Mouse (Mus musculus) left cerebral cortex, postnatal 4 days (tissue): ENCODE data around the gene Xrn1. TPM values are rescaled to one million over a fixed set of nuclear protein-coding genes. Genes with fewer than 3 reads are reported as not detected.
"Not testable (repeated sequence)": the region's sequence is repeated elsewhere in the genome, so short reads cannot be mapped to it uniquely, and the experiment has no call there.

Experiments
- DNase-seq: peaks from one replicate; pipeline ENCODE4 v3.0.0-alpha.2; 2022
- intact Hi-C: fragments of 180-260 bp; cut with DNase I; formaldehyde crosslinking; loops from one replicate; pipeline ENCODE4 v1.15.1; 2025
- total RNA-seq, 2 experiments: library from RNA; stranded (reverse); gene quantifications; 2 replicates each; pipeline ENCODE4 v1.2.3; 2021

Xrn1 gene
- 10 to 100 TPM; 34.1 to 37.5 TPM for total RNA-seq

DNA sequence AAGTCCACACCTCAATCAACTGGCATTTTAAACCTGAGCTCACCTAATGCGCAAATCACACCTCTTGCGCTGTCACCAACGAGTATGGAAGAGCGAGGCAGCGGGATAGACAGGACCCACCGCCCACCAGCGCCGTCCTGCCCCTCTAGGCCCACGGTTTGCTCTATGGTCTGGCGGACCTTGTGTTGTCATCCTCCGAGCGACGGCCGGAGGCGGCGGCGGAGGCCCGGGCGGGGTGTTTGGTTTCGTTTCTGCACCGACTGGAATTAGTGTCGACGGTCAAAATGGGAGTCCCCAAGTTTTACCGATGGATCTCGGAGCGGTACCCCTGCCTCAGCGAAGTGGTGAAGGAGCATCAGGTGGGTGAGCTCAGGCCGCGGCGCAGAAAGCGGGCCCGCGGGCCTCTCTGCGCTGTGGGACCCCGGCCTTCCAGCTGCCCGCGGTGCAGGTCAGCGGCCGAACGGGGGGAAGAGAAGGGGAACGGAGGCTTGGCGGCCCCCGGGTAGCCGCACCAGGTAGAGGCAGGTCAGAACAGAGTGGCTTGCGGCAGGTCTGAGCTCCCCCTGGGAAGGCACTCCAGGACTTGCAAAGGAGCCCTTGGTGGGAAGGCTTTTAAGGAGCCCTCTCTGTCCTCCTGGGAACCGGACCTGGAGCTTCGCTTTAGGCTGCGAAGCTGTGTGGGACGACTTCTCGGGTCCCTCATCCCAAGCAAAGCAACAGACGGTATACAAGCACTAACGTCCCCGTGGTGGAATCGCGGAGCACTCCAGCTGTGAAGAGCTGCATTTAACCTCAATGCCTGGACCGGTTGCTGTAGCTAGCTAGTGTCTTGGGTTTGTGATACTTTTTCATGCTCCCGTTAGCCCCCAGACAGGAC lies at the start of gene Xrn1:
Gene Xrn1 (plus strand): TSS at position 176 of the 877 bp plus-strand sequence.
- intact Hi-C loops, result no loop called here
- DNase-seq, result peak; percentile 93

- intact Hi-C loops, result no loop called here
- no peak for DNase-seq
These were observed 21.7 kb upstream of the Xrn1 start for GRCm38 (mm10) chr9:95932855-95933254.

DNA sequence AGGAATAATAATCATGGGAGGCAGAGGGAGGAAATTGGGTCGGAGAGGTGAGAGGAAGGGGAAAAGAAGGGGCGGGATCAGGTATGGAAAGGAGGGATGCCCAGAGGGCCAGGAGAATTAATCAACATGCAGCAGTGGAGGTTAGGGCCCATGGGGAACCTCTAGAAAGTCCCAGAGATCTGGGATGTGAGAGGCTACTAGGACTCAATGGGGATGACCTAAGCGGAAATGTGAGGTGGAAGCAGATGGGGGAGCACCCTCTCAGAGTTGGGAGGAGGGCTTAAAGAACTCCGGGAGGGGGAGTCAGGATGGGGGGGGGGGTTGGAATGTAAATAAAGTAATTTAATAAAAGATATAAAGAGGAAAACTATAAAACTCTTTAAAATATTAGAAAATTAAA lies 902 bp upstream of the Xrn1 start:
- intact Hi-C loops, result no loop called here

DNA sequence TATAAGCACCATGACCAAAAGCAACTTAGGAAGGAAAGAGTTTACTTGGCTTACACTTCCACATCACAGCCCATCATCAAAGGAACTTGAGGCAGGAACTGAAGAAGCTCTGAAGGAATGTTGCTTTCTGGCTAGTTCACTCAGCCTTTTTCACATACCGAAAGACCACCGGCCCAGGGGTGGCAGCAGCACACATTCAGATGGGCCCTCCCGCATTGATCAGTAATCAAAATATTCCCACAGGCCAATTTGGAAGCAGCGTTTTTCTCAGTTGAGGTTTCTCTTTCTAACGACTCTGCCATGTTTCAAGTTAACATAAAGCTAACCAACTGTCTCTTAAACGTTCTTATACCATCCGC lies 355 bp upstream of the Xrn1 start:
- peak; percentile 37 for DNase-seq
- intact Hi-C loops, result no loop called here

More for the DNA sequence above, 902 bp upstream of the Xrn1 start:
- DNase-seq, result no peak

GRCm38 (mm10) chr9:95957611-95958010 lies 3.1 kb downstream of the Xrn1 start:
- no peak for DNase-seq
- intact Hi-C loops, result no loop called here

DNA sequence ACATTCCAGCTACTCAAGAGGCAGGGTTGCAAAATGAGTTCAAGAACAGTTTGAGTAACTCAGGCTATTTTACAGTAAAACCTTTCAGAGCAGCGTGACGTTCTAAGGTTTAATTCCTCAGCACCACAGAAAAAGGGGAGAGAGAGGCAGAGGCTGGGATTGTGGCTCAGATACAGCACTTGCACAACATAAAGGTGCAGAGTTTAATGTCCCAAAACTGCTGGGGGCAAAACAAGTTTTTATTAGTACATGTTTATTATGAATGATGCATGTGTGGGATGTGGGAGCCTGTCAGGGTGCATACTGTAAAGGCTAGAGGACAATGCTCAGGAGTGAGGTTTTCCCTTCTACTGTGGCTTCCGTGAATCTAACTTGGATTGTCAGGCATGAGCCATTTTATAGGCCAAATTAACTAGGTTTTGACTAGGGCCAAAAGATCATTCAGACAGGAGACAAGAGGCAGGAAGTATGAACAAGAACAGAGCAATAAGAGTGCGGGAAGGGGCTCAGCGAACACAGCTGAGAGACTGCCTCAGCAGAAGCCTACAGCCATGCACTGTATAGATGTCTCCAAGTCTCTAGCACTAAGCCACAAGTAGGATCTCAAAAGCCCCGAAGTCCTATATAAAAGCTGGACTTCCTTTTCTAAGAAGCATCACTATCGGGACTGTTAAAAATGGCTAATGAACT lies 3.6 kb downstream of the Xrn1 start:
- DNase-seq, result no peak
- intact Hi-C loops, result no loop called here

GRCm38 (mm10) chr9:95958731-95959105 lies 4.2 kb downstream of the Xrn1 start:
- intact Hi-C loops, DNase-seq: not testable (repeated sequence)

GRCm38 (mm10) chr9:95959246-95959645 lies 4.7 kb downstream of the Xrn1 start:
- intact Hi-C loops, result no loop called here
- DNase-seq, result no peak

DNA sequence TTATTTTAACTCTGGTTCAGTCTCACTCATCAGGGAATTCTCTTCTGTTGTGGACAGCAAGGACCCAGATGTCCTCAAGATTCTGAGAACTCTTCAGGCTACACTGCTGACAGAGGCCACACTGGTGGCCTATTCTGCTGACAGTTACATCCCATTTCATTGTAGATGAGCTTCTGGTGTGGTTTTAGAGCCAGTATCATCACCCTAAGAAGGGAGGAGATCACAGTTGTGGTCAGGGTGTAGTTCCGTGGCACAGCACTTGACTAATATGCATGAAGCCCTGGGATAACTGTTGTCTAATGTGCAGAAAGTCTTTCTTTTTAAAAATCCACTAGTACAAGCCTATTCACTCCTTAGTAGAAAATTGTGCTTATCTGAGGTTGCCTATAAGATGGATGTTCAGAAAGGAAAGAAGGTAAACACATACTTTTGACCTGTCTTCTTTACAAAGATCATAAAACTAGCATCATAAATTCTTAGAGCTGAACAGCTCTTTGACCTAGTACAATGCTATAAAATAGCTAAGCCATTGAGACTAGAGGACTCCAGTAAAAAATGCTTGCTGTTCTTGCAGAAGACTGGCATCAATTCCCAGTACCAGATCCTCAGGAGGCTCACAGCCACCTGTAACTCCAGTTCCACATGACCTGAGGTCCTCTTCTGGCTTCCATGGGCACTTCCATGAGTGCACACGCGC lies 5.3 kb downstream of the Xrn1 start:
- intact Hi-C loops, result no loop called here
- DNase-seq, result no peak

- DNase-seq, result no peak
These were observed 6.5 kb downstream of the Xrn1 start for GRCm38 (mm10) chr9:95961058-95961457.

DNA sequence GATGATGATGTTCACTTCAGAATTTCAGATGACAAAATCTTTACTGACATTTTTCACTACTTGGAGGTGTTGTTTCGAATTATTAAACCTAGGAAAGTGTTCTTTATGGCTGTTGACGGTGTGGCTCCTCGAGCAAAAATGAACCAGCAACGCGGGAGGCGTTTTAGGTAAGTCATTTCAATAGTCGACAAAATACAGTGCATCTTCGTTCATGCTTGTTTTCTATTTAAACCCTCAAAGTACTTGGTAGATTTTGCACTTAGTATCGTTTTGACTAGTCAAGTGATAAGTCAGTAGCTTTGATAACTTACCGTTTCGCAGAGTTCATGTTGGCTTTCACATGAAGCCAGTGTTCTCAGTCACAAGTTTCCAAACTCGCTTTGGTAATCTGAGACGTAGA lies 9.5 kb downstream of the Xrn1 start:
- no peak for DNase-seq
- intact Hi-C loops, result no loop called here

More at GRCm38 (mm10) chr9:95961058-95961457, 6.5 kb downstream of the Xrn1 start:
- intact Hi-C loops, result no loop called here

- intact Hi-C loops, result loop anchor here (10.0 kb wide), 2 partner anchors 47 to 103 kb away; no protein-coding TSS in a partner anchor
These were observed 23.7 kb downstream of the Xrn1 start for GRCm38 (mm10) chr9:95978279-95978678.

GRCm38 (mm10) chr9:95979896-95980295 lies 25.3 kb downstream of the Xrn1 start:
- no peak for DNase-seq
- intact Hi-C loops, result loop anchor here (10.0 kb wide), 2 partner anchors 45 to 105 kb away; no protein-coding TSS in a partner anchor

More at GRCm38 (mm10) chr9:95978279-95978678, 23.7 kb downstream of the Xrn1 start:
- no peak for DNase-seq

DNA sequence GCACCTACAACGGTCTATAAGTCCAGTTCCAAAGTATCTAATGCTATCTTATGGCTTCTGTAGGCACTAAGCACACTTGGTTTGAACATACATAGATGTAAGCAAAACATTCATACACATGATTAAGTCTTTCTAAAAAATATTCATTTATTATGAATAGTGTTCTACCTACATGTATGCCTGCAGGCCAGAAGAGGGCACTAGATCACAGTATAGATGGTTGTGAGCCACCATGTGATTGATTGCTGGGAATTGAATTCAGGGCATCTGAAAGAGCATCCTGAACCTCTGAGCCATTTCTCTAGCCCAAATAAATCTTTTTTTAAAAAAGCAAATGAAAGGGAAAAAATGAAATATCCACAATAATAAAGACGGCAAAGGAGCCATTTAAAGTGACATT lies 37.7 kb downstream of the Xrn1 start:
- intact Hi-C loops, result no loop called here
- no peak for DNase-seq

DNA sequence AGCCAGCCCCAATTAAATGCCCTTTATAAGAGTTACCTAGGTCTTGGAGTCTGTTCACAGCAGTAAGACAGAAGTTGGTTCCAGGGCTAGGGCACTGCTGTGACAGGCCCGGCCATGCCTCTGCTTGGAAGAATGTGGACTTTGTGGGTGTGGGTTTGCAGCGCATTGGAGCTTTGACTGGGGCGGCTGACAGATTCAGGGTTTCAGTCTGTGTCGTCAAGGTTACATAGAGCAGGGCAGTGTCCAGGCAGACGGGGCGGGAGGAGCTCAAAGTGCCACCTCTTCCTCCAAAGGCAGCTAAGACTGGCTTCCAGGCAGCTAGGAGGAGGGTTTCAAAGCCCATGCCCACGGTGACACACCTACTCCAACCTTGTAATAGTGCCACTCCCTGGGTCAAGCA lies 49.9 kb downstream of the Xrn1 start:
- intact Hi-C loops, result no loop called here

GRCm38 (mm10) chr9:96010664-96011063 lies 56.1 kb downstream of the Xrn1 start:
- no peak for DNase-seq
- intact Hi-C loops, result no loop called here

More for the DNA sequence above, 49.9 kb downstream of the Xrn1 start:
- DNase-seq, result no peak

GRCm38 (mm10) chr9:96023921-96024320 lies 69.4 kb downstream of the Xrn1 start:
- no peak for DNase-seq
- intact Hi-C loops, result loop anchor here (10.0 kb wide), 1 partner anchor 49 kb away; no protein-coding TSS in a partner anchor

GRCm38 (mm10) chr9:96027913-96028312 lies 73.4 kb downstream of the Xrn1 start:
- intact Hi-C loops, result loop anchor here (10.0 kb wide), 1 partner anchor 53 kb away; no protein-coding TSS in a partner anchor
- DNase-seq, result no peak

DNA sequence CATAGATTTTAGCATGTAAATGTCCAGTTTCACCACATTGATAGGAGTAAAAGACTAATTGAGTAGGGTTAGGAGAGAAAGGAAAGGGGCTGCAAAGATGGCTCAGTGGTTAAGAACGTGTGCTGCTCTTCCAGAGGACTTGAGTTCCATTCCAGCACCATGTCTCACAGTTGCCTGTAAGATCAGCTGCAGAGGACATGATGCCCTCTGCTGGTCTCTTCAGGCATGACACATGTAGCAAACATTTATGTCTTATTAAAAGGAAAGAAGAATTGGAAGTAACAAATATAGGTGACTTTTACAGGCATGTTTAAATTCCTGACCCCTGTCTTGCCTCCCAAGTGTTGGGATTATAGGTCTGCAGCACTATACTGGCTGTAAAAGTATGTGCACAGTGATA lies 74.3 kb downstream of the Xrn1 start:
- intact Hi-C loops, result loop anchor here (10.0 kb wide), 1 partner anchor 54 kb away; no protein-coding TSS in a partner anchor
- DNase-seq, result peak; percentile 5

DNA sequence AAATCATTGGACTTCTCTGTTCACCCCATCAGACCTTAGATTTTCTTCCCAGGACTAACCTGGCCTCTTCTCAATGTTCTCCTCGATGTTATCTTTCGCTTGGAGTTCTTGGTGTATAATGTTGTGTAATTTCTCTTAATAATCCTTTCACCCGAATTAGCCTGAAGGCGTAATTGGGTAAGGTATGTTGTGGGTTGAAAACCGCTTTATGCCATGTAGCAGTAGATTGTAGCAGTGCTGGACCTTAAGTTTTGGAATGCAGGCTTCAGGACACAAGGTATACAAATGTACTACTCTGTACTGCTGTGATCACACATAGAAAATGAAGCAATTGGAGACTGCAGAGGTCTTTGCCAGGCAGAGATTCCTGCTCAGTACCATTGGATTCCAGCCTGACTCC lies 75.3 kb downstream of the Xrn1 start:
- no peak for DNase-seq
- intact Hi-C loops, result loop anchor here (10.0 kb wide), 1 partner anchor 55 kb away; no protein-coding TSS in a partner anchor
